Mouse (Mus musculus) T-helper 1 cell (primary cell): ENCODE measurements around the gene Cdh23.

Experiments
- in situ Hi-C: fragments of 300-600 bp; cut with MboI, MseI; formaldehyde crosslinking; loops from one replicate; pipeline ENCODE4 v1.15.1; 2025; ENCODE audit warnings: high pct_unique_total_duplicates

Cdh23 gene

GRCm38 (mm10) chr10:60578738-60579538, 117.4 kb downstream of the Cdh23 start:
- in situ Hi-C loops, result no loop called here

GRCm38 (mm10) chr10:60577920-60578737, 118.2 kb downstream of the Cdh23 start:
- in situ Hi-C loops, result no loop called here

GRCm38 (mm10) chr10:60577125-60577919, 119.0 kb downstream of the Cdh23 start:
- in situ Hi-C loops, result no loop called here

GRCm38 (mm10) chr10:60574851-60575250, 121.4 kb downstream of the Cdh23 start:
- in situ Hi-C loops, result no loop called here

- in situ Hi-C loops, result no loop called here
These were observed 124.8 kb downstream of the Cdh23 start for GRCm38 (mm10) chr10:60571491-60571890.

- in situ Hi-C loops, result no loop called here
These were observed 129.8 kb downstream of the Cdh23 start for GRCm38 (mm10) chr10:60566369-60567037.

GRCm38 (mm10) chr10:60564136-60564535, 132.2 kb downstream of the Cdh23 start:
- in situ Hi-C loops, result no loop called here

GRCm38 (mm10) chr10:60562946-60563345, 133.3 kb downstream of the Cdh23 start:
- in situ Hi-C loops, result no loop called here

- in situ Hi-C loops, result no loop called here
These were observed 137.8 kb downstream of the Cdh23 start for GRCm38 (mm10) chr10:60558491-60558927.

- in situ Hi-C loops, result no loop called here
These were observed 143.2 kb downstream of the Cdh23 start for GRCm38 (mm10) chr10:60552951-60553635.

GRCm38 (mm10) chr10:60539164-60539914, 157.0 kb downstream of the Cdh23 start:
- in situ Hi-C loops, result no loop called here

- in situ Hi-C loops, result no loop called here
These were observed 160.0 kb downstream of the Cdh23 start for GRCm38 (mm10) chr10:60536098-60536811.

- in situ Hi-C loops, result loop anchor here (5.0 kb wide), 1 partner anchor 225 kb away; no protein-coding TSS in a partner anchor
These were observed 163.8 kb downstream of the Cdh23 start for GRCm38 (mm10) chr10:60532502-60532901.

GRCm38 (mm10) chr10:60531349-60531748, 164.9 kb downstream of the Cdh23 start:
- in situ Hi-C loops, result loop anchor here (5.0 kb wide), 1 partner anchor 226 kb away; no protein-coding TSS in a partner anchor

GRCm38 (mm10) chr10:60530633-60531032, 165.7 kb downstream of the Cdh23 start:
- in situ Hi-C loops, result loop anchor here (5.0 kb wide), 1 partner anchor 227 kb away; no protein-coding TSS in a partner anchor

- in situ Hi-C loops, result no loop called here
These were observed 168.3 kb downstream of the Cdh23 start for GRCm38 (mm10) chr10:60527949-60528348.

- in situ Hi-C loops, result no loop called here
These were observed 171.2 kb downstream of the Cdh23 start for GRCm38 (mm10) chr10:60525081-60525480.

GRCm38 (mm10) chr10:60516286-60516685, 180.0 kb downstream of the Cdh23 start:
- in situ Hi-C loops, result no loop called here

GRCm38 (mm10) chr10:60498538-60498937, 197.8 kb downstream of the Cdh23 start:
- in situ Hi-C loops, result no loop called here
